Mouse (Mus musculus) kidney, adult 2 months (tissue): ENCODE measurements around the gene Cobl. TPM values are rescaled to one million over a fixed set of nuclear protein-coding genes. Genes with fewer than 3 reads are reported as not detected.
A peak's percentile ranks its signal among the peaks of the same experiment; 100 is the strongest.

Source experiments
- DNase-seq: peaks from one replicate; pipeline ENCODE4 v3.0.0; 2021
- H3K27ac ChIP-seq: fragments of 200-500 bp; 2 replicates; pipeline ENCODE4 v1.5.1; 2012; ENCODE audit warnings: low read depth, low read length, control low read depth, inconsistent platforms; ENCODE audit not compliant: insufficient read depth
- H3K27me3 ChIP-seq: fragments of 200-500 bp; replicated peaks from 2 replicates; pipeline ENCODE4 v1.6.1; 2012; ENCODE audit warnings: mild to moderate bottlenecking, moderate library complexity, low read length, inconsistent platforms; ENCODE audit not compliant: control insufficient read depth, insufficient read depth
- H3K36me3 ChIP-seq: fragments of 200-500 bp; 2 replicates; pipeline ENCODE4 v1.6.1; 2012; ENCODE audit warnings: mild to moderate bottlenecking, moderate library complexity, low read length, inconsistent platforms; ENCODE audit not compliant: control insufficient read depth, insufficient read depth
- H3K4me1 ChIP-seq: fragments of 200-500 bp; 2 replicates; pipeline ENCODE4 v1.6.1; 2011; ENCODE audit warnings: low read length; ENCODE audit not compliant: control insufficient read depth, insufficient read depth
- H3K4me3 ChIP-seq: fragments of 200-500 bp; 2 replicates; pipeline ENCODE4 v1.5.1; 2011; ENCODE audit warnings: mild to moderate bottlenecking, low read depth, low read length, control low read depth; ENCODE audit not compliant: insufficient read depth
- CTCF ChIP-seq: fragments of 200-500 bp; conservative IDR thresholded peaks from 2 replicates; pipeline ENCODE4 v1.5.1; 2011; ENCODE audit warnings: low read depth, mild to moderate bottlenecking, control low read depth, low read length, moderate library complexity, mixed read lengths; ENCODE audit not compliant: insufficient read depth, insufficient read length
- POLR2A ChIP-seq: fragments of 200-500 bp; IDR thresholded peaks from one replicate; pipeline ENCODE4 v1.6.1; 2011; ENCODE audit warnings: low read depth, low read length, control low read depth
- WGBS: fragments of 180-500 bp; shearing (Covaris S2); methylation state at CpG from one replicate; pipeline ENCODE4 v1.1.7; 2018; 5-methylcytosine and 5-hydroxymethylcytosine counted together
- polyA plus RNA-seq: library from polyadenylated mRNA; depleted of rRNA; stranded (reverse); fragments of >200 nt; gene quantifications from 2 replicates; pipeline ENCODE4 v1.2.3, GENCODE M21; 2012

Gene Cobl
- polyA plus RNA-seq, 1 experiment, result 18.0 TPM

DNA sequence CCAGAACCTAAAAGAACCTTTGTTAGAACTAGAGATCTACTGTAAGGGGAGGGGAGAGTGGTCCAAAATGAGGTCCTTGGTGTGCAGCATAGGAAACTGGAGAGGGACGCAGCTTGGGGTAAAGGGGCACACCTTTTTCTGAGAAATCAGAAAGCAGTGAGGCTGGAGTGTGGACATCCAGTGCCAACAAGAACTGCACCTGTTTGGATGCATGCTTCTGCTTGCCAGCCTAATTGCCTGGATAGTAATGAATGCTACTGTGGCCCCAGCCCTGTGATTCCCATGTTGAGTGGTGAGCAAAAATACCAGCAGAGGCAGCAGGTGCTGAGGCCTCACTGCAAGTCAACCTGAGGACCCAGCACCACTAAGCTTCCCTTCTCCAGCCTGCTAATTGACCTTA, 469 bp upstream of the Cobl start:
- H3K4me3 ChIP-seq, result peak overlapping the region; percentile 67
- H3K4me1 ChIP-seq, result no peaks in the 10 kb centered on the region; the same call in 1 of the 2 replicates
- TF ChIP-seq CTCF, result no peak
- TF ChIP-seq POLR2A, result no peak
- 28% methylated on average over 1 of the region's 1 CpGs for WGBS
- H3K27me3 ChIP-seq, result no peaks in the 10 kb centered on the region
- DNase-seq, result peak; percentile 48
- H3K27ac ChIP-seq, result peak overlapping the region; percentile 49
- H3K36me3 ChIP-seq, result no peaks in the 10 kb centered on the region

GRCm38 (mm10) chr11:12463615-12464170, 1.1 kb downstream of the Cobl start:
- no peaks in the 10 kb centered on the region for H3K36me3 ChIP-seq
- peak; percentile 34 for DNase-seq
- H3K27me3 ChIP-seq, result no peaks in the 10 kb centered on the region
- peak overlapping the region; percentile 24; the same call in 1 of the 2 replicates for H3K27ac ChIP-seq
- H3K4me1 ChIP-seq, result peaks cover 3% of the 10 kb centered on the region; the same call in 1 of the 2 replicates
- peak overlapping the region; percentile 67 for H3K4me3 ChIP-seq
- TF ChIP-seq CTCF (no peak), POLR2A (no peak)
- WGBS, result 41% methylated on average over 13 of the region's 13 CpGs

DNA sequence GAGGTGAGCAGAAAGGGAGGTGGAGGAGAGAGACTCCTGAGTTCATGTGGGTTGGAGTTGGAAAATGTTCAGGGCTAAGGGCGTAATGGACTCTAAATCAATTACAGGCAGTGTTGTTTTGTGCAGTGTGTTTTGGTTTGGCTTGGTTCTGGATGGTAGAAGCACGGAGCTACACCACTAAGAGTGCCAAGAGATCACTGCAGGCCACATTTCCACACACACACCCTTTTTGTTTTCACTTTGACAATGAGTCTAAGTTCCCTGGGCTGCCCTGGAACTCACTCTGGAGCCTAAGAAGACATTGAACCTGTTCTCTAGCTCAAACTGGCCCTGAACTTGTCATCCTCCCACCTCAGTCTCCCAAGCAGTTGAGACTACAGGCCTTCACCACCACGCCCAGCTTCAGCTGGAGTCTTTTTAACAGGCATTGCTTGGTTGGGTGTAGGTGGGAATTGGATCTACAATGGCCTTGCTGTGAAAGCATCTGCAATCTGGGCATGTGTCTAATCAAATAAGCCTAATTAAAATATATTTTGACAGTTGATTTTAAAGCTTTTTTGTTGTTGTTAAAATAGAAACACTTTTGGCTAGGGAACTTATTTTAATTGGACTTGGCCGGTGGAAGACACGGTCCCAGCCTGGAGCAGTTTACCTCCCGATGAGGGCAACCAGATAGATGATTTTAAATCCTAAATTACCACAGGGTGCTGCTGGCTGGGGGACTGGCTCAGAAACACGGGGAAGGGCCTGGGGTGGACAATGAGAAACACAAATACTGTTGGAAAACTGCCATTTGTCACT, 4.8 kb downstream of the Cobl start:
- no peaks in the 10 kb centered on the region for H3K27me3 ChIP-seq
- no peaks in the 10 kb centered on the region for H3K36me3 ChIP-seq
- DNase-seq, result no peak
- H3K4me3 ChIP-seq, result no peak overlapping the region
- TF ChIP-seq CTCF (no peak), POLR2A (no peak)
- 50% methylated on average over 7 of the region's 7 CpGs for WGBS
- peaks cover 8% of the 10 kb centered on the region; the same call in 1 of the 2 replicates for H3K4me1 ChIP-seq
- H3K27ac ChIP-seq, result 0 out of 2 replicates have a peak overlapping the region, but pooled peaks have one; percentile 12

GRCm38 (mm10) chr11:12458814-12459213, 5.9 kb downstream of the Cobl start:
- 87% methylated on average over 3 of the region's 3 CpGs for WGBS
- Histone ChIP-seq H3K4me3 (no peak overlapping the region), H3K27me3 (no peaks in the 10 kb centered on the region), H3K4me1 (peaks cover 8% of the 10 kb centered on the region; the same call in 1 of the 2 replicates), H3K36me3 (no peaks in the 10 kb centered on the region), H3K27ac (no peak overlapping the region)
- TF ChIP-seq CTCF (no peak), POLR2A (no peak)
- DNase-seq, result no peak

DNA sequence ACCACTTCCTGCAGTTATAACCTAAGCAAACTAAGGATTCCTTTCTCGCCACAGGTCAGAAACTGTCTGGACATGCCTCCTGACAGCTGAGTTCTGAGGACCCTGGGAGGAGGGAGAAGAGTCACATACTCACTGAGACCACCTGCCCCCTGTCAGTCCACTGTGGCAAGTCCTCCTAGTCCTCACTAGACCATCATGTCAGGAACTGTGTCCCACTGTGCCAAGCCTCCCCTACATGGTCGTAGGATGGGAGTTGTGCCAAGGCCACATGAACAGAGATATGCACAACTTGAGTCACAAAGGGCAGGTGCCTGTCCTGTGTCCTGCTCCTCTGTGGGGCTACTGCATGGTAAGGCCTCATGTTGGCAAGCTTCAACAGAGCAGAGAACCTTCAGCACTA, 6.4 kb downstream of the Cobl start:
- Histone ChIP-seq H3K27me3 (no peaks in the 10 kb centered on the region), H3K27ac (no peak overlapping the region), H3K36me3 (no peaks in the 10 kb centered on the region), H3K4me1 (0 out of 2 replicates have a peak, but pooled peaks cover 8% of the 10 kb centered on the region), H3K4me3 (no peak overlapping the region)
- DNase-seq, result no peak
- WGBS, result 75% methylated on average over 2 of the region's 2 CpGs
- no peak for TF ChIP-seq CTCF
- TF ChIP-seq POLR2A, result no peak

DNA sequence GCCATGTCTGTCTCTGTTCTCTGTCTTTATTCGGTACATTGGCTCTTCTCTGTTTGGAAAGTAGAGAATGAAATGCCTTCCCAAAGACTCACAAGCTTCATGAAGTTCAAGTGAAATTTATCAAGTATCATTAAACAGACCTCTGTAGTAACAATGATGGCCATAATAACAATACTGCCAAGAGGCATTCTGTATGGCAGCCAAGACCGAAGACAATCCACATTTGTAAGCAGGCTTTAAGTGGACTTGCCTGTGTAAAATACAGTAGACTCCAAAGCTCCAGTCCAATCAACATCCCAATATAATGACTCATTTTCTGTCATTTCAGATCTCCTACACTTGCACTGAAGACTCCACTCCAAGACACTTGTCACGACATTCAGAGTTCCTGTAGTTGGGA, 16.7 kb downstream of the Cobl start:
- WGBS, result 89% methylated on average over 3 of the region's 3 CpGs

DNA sequence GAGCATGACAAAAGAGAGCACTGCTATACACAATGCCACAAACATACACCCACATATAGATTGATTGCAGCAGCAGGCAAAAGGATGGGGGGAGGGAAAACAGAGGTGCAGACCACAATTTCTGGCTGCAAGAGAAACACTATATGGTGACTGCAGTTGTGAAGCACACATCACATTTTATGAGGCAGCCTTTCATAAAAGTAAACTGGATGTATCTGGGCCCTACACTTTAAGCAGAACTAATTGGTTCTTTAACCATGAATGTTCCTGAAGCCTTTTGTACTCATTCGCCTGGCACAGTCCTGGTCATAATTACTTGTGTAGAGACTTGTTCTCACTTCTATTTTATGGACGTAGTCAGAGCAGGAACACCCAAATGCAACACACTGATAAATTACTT, 19.5 kb downstream of the Cobl start:
- no peaks in the 10 kb centered on the region for H3K36me3 ChIP-seq
- no peak overlapping the region for H3K27ac ChIP-seq
- no peaks in the 10 kb centered on the region for H3K27me3 ChIP-seq
- no peak for DNase-seq
- WGBS, result 54% methylated on average over 2 of the region's 2 CpGs
- no peak for TF ChIP-seq POLR2A
- no peak for TF ChIP-seq CTCF
- H3K4me3 ChIP-seq, result no peak overlapping the region
- no peaks in the 10 kb centered on the region for H3K4me1 ChIP-seq

More for the DNA sequence above, 16.7 kb downstream of the Cobl start:
- Histone ChIP-seq H3K27ac (no peak overlapping the region), H3K4me1 (no peaks in the 10 kb centered on the region), H3K4me3 (no peak overlapping the region), H3K36me3 (no peaks in the 10 kb centered on the region), H3K27me3 (no peaks in the 10 kb centered on the region)
- no peak for DNase-seq
- no peak for TF ChIP-seq CTCF
